Mouse (Mus musculus): ENCODE data around the gene Rpl14.

Rpl14 gene

GRCm38 (mm10) chr9:120618101-120618500 lies 46.9 kb downstream of the Rpl14 start:
- no peak for DNase-seq

GRCm38 (mm10) chr9:120619347-120619708 lies 48.1 kb downstream of the Rpl14 start:
- no peak for DNase-seq

- peak; percentile 48 for DNase-seq
Observed at GRCm38 (mm10) chr9:120619709-120620408, 48.6 kb downstream of the Rpl14 start.

- no peak for DNase-seq
Observed at GRCm38 (mm10) chr9:120620409-120620745, 49.1 kb downstream of the Rpl14 start.
